Mouse (Mus musculus): ENCODE results near the gene Sh2b3.

GRCm38 (mm10) chr5:121818401-121818800 lies 19.0 kb downstream of the Sh2b3 start:
- TF ChIP-seq CTCF (IDR thresholded peaks at IDR 0.05; ENCODE audit: low read depth) (no peak), EP300 (optimal IDR thresholded peaks at IDR 0.05) (no peak)
